Mouse (Mus musculus) liver, embryonic 15.5 days (tissue): ENCODE data around the gene Tjap1. TPM values are rescaled to one million over a fixed set of nuclear protein-coding genes. Genes with fewer than 3 reads are reported as not detected.

Experiments
- ATAC-seq: fragments of 200-750 bp; cut with Nextera tagmentation; 2 replicates; pipeline ENCODE4 v1.8.0; 2017; ENCODE audit warnings: moderate number of reproducible peaks, mild to moderate bottlenecking, moderate library complexity; ENCODE audit not compliant: insufficient read depth
- H3K27ac ChIP-seq: fragments of 300-500 bp; sonication (generic); replicated peaks from 2 replicates; pipeline ENCODE4 v1.5.1; 2015; ENCODE audit warnings: mild to moderate bottlenecking, inconsistent platforms
- H3K27me3 ChIP-seq: fragments of 300-500 bp; sonication (generic); 2 replicates; pipeline ENCODE4 v1.6.1; 2015; ENCODE audit warnings: mild to moderate bottlenecking, inconsistent platforms
- H3K36me3 ChIP-seq: fragments of 300-500 bp; sonication (generic); replicated peaks from 2 replicates; pipeline ENCODE4 v1.6.1; 2015; ENCODE audit warnings: moderate library complexity, mild to moderate bottlenecking, inconsistent platforms
- H3K4me1 ChIP-seq: fragments of 300-500 bp; sonication (generic); replicated peaks from 2 replicates; pipeline ENCODE4 v1.6.1; 2015; ENCODE audit warnings: inconsistent platforms
- H3K4me2 ChIP-seq: fragments of 300-500 bp; sonication (generic); 2 replicates; pipeline ENCODE4 v1.6.1; 2015; ENCODE audit warnings: moderate library complexity, mild to moderate bottlenecking, inconsistent platforms
- H3K4me3 ChIP-seq: fragments of 300-500 bp; sonication (generic); replicated peaks from 2 replicates; pipeline ENCODE4 v1.5.1; 2015; ENCODE audit warnings: mild to moderate bottlenecking, inconsistent platforms
- H3K9ac ChIP-seq: fragments of 300-500 bp; sonication (generic); 2 replicates; pipeline ENCODE4 v1.6.1; 2015; ENCODE audit warnings: moderate library complexity, mild to moderate bottlenecking, inconsistent platforms
- H3K9me3 ChIP-seq: fragments of 300-500 bp; sonication (generic); replicated peaks from 2 replicates; pipeline ENCODE4 v1.6.1; 2016; ENCODE audit warnings: inconsistent platforms
- WGBS: fragments of 180-500 bp; shearing (Covaris S2); methylation state at CpG from one replicate; pipeline ENCODE4 v1.1.7; 2015; ENCODE audit warnings: mixed read lengths; ENCODE audit not compliant: insufficient replicate concordance; 5-methylcytosine and 5-hydroxymethylcytosine counted together
- polyA plus RNA-seq: library from polyadenylated mRNA; unstranded; fragments of >200 nt; fragmentation: Nextera tagmentation; extraction: Ambion mirVana; gene quantifications from 2 replicates; pipeline ENCODE4 v1.2.1, GENCODE M21; 2015

Gene Tjap1
- polyA plus RNA-seq, 1 experiment from 2014 or later: 9.8 TPM

GRCm38 (mm10) chr17:46251174-46251573 lies 31.7 kb downstream of the Tjap1 start:
- 73% methylated on average over 7 of the region's 7 CpGs for WGBS
- Histone ChIP-seq H3K36me3 (peaks cover 40% of the 10 kb centered on the region), H3K27me3 (peaks cover 32% of the 10 kb centered on the region), H3K4me3 (no peak overlapping the region), H3K4me2 (no peak overlapping the region), H3K27ac (no peak overlapping the region), H3K9ac (no peak overlapping the region), H3K9me3 (no peaks in the 10 kb centered on the region), H3K4me1 (peaks cover 52% of the 10 kb centered on the region)
- ATAC-seq: no peak

DNA sequence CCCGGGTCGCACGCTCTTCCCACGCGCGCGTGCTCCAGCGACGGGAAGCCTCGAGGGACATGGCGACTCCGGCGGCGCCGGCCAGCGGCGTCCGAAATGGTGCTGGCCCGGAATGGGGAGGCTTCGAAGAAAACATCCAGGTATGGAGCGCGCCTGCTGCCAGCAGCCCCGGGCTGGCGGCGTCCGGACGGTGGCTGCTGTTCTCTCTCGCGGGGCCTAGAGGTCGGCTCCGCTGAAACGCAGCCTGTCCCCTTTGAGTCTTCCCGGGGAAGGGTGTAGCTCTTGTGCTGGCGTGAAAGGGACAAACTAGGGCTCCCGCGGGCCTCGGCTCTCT lies 34.7 kb downstream of the Tjap1 start:
- WGBS: under 1% methylated on average over 37 of the region's 37 CpGs
- peaks cover 39% of the 10 kb centered on the region for H3K4me1 ChIP-seq
- peak overlapping the region; percentile 93 for H3K9ac ChIP-seq
- peaks cover 2% of the 10 kb centered on the region for H3K27me3 ChIP-seq
- H3K36me3 ChIP-seq: peaks cover 70% of the 10 kb centered on the region
- no peaks in the 10 kb centered on the region for H3K9me3 ChIP-seq
- peak overlapping the region; percentile 81 for H3K27ac ChIP-seq
- ATAC-seq: peak; percentile 56
- H3K4me3 ChIP-seq: peak overlapping the region; percentile 81
- H3K4me2 ChIP-seq: peak overlapping the region; percentile 88

DNA sequence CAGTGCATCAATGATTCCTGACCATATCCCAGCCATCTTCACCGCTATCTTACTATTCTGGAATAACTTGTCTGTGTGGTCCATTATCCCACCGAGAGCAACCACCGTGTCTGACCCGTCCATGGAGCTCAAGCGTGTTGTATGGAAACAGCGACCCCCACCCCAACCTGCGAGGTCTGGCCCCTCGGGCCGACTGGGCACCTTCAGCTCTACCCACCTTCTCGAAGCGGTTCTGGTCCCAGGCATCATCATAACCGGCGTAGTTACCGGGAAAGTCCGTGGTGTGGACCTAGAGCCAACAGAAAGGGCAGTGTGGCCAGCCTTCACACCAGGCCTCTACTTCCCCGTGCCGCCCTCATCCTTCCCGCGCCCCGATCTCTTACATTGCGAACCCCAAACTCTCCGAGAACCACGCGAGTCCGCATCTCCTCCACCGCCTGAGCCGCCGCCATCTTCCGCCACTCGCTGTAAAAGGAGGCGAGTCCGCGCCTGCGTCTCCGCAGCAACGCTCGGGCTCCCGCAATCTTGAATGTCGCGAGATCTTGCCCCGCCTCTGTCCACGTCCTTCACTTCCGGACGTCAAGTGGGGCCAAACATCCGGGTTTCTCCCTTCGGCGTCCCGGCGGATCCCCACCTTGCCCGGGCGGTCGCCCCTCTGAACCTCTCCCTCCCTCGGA lies 35.2 kb downstream of the Tjap1 start, which contains the start of the genes Polr1c and Yipf3:
Polr1c (minus strand) TSS at position 543 of the 677 bp plus-strand sequence.
Yipf3 (plus strand) TSS at position 569 of the 677 bp plus-strand sequence.
- Histone ChIP-seq H3K27ac (peak within 1 kb of the TSS; percentile 81), H3K9me3 (no peaks in the 10 kb centered on the region), H3K4me3 (peak within 1 kb of the TSS; percentile 81), H3K4me1 (peaks cover 34% of the 10 kb centered on the region), H3K27me3 (no peaks in the 10 kb centered on the region), H3K36me3 (peaks cover 76% of the 10 kb centered on the region), H3K9ac (peak within 1 kb of the TSS; percentile 93), H3K4me2 (peak within 1 kb of the TSS; percentile 88)
- WGBS: under 1% methylated on average over 53 of the region's 53 CpGs
- ATAC-seq: peak; percentile 89

- Histone ChIP-seq H3K27me3 (no peaks in the 10 kb centered on the region), H3K9ac (no peak overlapping the region), H3K36me3 (peaks cover 74% of the 10 kb centered on the region), H3K4me2 (no peak overlapping the region), H3K9me3 (no peaks in the 10 kb centered on the region), H3K4me1 (peaks cover 29% of the 10 kb centered on the region), H3K27ac (no peak overlapping the region), H3K4me3 (no peak overlapping the region)
- WGBS: 72% methylated on average over 10 of the region's 10 CpGs
- ATAC-seq: no peak
These were observed 38.2 kb downstream of the Tjap1 start for GRCm38 (mm10) chr17:46244579-46244978.

DNA sequence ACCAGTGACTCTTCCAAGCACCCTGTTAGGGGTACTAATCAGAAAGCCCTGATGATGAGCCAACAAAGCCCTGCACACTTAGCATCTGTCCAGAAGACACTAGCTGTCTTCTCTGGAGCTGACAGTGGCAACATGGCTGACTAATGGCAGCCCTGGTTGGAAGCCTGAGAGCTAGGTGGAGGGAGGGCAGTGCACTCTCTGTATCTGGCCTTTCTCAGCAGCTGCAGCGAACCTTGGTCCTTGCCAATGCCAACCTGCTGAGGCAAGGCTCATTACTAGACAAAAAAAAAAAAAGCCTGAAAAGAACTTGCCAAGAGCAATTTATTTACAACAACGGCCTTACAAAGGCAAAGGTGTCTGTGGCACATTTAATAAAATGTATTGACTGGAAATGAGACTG lies 39.2 kb downstream of the Tjap1 start:
- WGBS: 69% methylated on average over 2 of the region's 2 CpGs
- H3K27ac ChIP-seq: no peak overlapping the region
- H3K9ac ChIP-seq: no peak overlapping the region
- peaks cover 74% of the 10 kb centered on the region for H3K36me3 ChIP-seq
- ATAC-seq: no peak
- no peak overlapping the region for H3K4me2 ChIP-seq
- H3K27me3 ChIP-seq: no peaks in the 10 kb centered on the region
- no peaks in the 10 kb centered on the region for H3K9me3 ChIP-seq
- no peak overlapping the region for H3K4me3 ChIP-seq
- peaks cover 20% of the 10 kb centered on the region for H3K4me1 ChIP-seq

GRCm38 (mm10) chr17:46242993-46243392 lies 39.8 kb downstream of the Tjap1 start:
- Histone ChIP-seq H3K9me3 (no peaks in the 10 kb centered on the region), H3K27ac (no peak overlapping the region), H3K4me3 (no peak overlapping the region), H3K4me1 (peaks cover 19% of the 10 kb centered on the region), H3K27me3 (no peaks in the 10 kb centered on the region), H3K4me2 (no peak overlapping the region), H3K36me3 (peaks cover 80% of the 10 kb centered on the region), H3K9ac (no peak overlapping the region)
- ATAC-seq: no peak
- WGBS: 68% methylated on average over 4 of the region's 4 CpGs

- Histone ChIP-seq H3K9me3 (no peaks in the 10 kb centered on the region), H3K4me1 (peaks cover 20% of the 10 kb centered on the region), H3K4me3 (no peak overlapping the region), H3K36me3 (peaks cover 86% of the 10 kb centered on the region), H3K9ac (no peak overlapping the region), H3K27me3 (no peaks in the 10 kb centered on the region), H3K27ac (no peak overlapping the region), H3K4me2 (no peak overlapping the region)
- WGBS: 84% methylated on average over 13 of the region's 13 CpGs
- ATAC-seq: no peak
These were observed 40.6 kb downstream of the Tjap1 start for GRCm38 (mm10) chr17:46242274-46242673.

DNA sequence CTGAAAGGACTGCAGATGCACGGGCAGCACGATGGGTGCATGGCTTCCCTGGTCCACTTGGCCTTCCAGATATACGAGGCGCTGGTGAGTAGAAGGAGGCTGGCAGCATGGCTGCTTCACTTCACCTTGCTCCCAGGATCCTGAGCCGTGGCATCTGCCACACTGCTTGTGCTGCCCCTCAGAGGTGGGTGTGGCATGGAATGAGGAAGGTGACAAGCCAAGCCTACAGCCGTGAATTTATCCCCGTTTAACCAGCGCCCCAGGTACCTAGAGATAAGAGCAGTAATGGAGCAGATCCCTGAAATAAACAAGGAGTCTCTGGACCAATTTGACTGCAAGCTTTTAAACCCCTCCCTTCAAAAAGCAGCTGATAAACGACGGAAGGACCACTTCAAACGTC lies 41.4 kb downstream of the Tjap1 start:
- Histone ChIP-seq H3K4me2 (no peak overlapping the region), H3K27me3 (no peaks in the 10 kb centered on the region), H3K4me3 (no peak overlapping the region), H3K9ac (no peak overlapping the region), H3K9me3 (no peaks in the 10 kb centered on the region), H3K36me3 (peaks cover 94% of the 10 kb centered on the region), H3K27ac (no peak overlapping the region), H3K4me1 (peaks cover 20% of the 10 kb centered on the region)
- WGBS: 66% methylated on average over 11 of the region's 11 CpGs
- no peak for ATAC-seq

- no peak overlapping the region for H3K27ac ChIP-seq
- no peak for ATAC-seq
- 74% methylated on average over 15 of the region's 15 CpGs for WGBS
- no peaks in the 10 kb centered on the region for H3K27me3 ChIP-seq
- H3K4me2 ChIP-seq: no peak overlapping the region
- peaks cover 88% of the 10 kb centered on the region for H3K36me3 ChIP-seq
- H3K4me3 ChIP-seq: no peak overlapping the region
- H3K4me1 ChIP-seq: peaks cover 19% of the 10 kb centered on the region
- no peak overlapping the region for H3K9ac ChIP-seq
- no peaks in the 10 kb centered on the region for H3K9me3 ChIP-seq
These were observed 43.2 kb downstream of the Tjap1 start for GRCm38 (mm10) chr17:46239516-46240114.

- Histone ChIP-seq H3K9me3 (no peaks in the 10 kb centered on the region), H3K9ac (no peak overlapping the region), H3K36me3 (peaks cover 85% of the 10 kb centered on the region), H3K4me3 (no peak overlapping the region), H3K27ac (peak overlapping the region; percentile 64; the same call in 1 of the 2 replicates), H3K4me2 (no peak overlapping the region), H3K4me1 (peaks cover 19% of the 10 kb centered on the region), H3K27me3 (no peaks in the 10 kb centered on the region)
- ATAC-seq: no peak; the same call in 1 of the 2 replicates
- 60% methylated on average over 5 of the region's 5 CpGs for WGBS
These were observed 45.3 kb downstream of the Tjap1 start for GRCm38 (mm10) chr17:46237480-46237879.

DNA sequence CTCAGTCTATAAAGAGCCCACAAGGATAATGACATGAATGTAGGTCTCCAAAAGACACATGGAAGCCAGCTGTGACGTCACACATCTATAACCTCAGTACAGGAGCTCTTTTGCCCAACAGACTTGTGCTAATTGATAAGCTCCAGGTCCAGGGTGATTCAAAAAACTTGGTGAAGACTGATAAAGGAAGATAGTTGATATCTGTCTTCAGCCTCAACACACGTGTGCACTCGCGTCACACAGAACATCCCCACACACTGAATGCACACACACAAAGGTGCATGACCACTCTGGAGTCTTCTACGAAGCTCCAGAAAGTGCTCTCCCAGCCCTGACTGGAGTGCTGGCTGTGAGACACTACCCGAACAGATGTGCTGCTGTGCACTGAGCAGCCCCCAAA lies 45.7 kb downstream of the Tjap1 start:
- Histone ChIP-seq H3K4me3 (no peak overlapping the region), H3K27me3 (no peaks in the 10 kb centered on the region), H3K36me3 (peaks cover 81% of the 10 kb centered on the region), H3K4me2 (no peak overlapping the region), H3K9me3 (no peaks in the 10 kb centered on the region), H3K9ac (no peak overlapping the region), H3K4me1 (peaks cover 19% of the 10 kb centered on the region), H3K27ac (peak overlapping the region; percentile 64; the same call in 1 of the 2 replicates)
- 38% methylated on average over 6 of the region's 6 CpGs for WGBS
- peak; percentile 74 for ATAC-seq
